Mouse (Mus musculus): ENCODE results near the gene Dcxr. TPM values are rescaled to one million over a fixed set of nuclear protein-coding genes. Genes with fewer than 3 reads are reported as not detected.

Gene Dcxr
- polyA plus RNA-seq, 1 experiment from 2014 or later = 11.8 TPM

DNA sequence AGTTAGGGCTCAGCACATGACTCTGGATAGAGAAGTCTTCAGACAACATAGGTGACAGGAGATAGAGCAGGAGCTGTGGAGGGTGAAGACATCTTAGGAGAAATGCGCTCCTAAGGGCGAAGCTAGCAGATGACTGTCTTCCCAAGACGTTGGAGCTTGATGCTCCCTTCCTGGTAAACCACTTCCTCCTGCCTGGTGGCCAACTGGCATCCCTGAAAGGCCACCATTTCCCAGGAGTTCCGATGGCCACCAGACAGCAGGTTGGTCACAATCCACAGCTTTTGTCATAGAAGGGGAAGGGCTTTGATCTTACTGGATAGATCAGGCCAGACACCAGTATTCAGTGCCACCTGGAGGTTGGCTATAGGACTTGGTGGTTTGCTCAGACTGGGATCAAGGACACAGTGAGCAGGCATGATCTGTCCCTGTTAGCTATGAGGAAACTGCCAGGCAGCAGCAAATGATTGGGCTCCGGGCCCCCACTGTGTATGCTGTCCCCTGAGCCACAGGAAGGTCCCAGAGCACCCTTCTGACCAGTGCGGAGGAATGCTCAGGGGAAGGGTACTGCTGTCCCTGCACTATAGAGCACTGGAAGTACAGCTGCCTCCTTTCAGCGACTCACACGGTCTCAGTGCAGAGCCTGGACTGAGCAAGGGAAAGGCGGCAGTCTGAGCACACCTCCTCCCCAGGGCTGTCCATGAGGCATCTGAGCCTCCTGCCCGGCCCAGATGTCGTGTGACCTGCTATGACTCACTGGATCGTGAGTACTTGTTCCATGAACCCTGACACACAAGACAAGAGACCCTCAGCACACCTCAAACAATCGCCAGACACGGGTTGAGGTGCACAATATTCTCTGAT is 35.0 kb upstream of the Dcxr start:
- H3K36me3 ChIP-seq (ENCODE audit: control insufficient read depth, insufficient read depth, low read length) = no peaks in the 10 kb centered on the region
- no peak overlapping the region for H3K4me3 ChIP-seq (ENCODE audit: low read depth, low read length)
- H3K4me2 ChIP-seq (ENCODE audit: low read depth, low read length, severe bottlenecking) = no peak overlapping the region
- no peak overlapping the region for H3K9ac ChIP-seq (ENCODE audit: low read length)
- 71% methylated on average over 14 of the region's 14 CpGs for WGBS
- DNase-seq (ENCODE audit: low spot score) (no peak), ATAC-seq (replicated peaks; ENCODE audit: low FRiP score) (no peak)
- 0 out of 2 replicates have a peak, but pooled peaks cover 2% of the 10 kb centered on the region for H3K27me3 ChIP-seq (ENCODE audit: control insufficient read depth, insufficient read depth, low read length)
- H3K4me1 ChIP-seq (replicated peaks; ENCODE audit: control insufficient read depth, insufficient read depth, low read length) = no peaks in the 10 kb centered on the region
- no peak overlapping the region for H3K27ac ChIP-seq (ENCODE audit: low read depth, low read length)
- H3K9me3 ChIP-seq (ENCODE audit: control insufficient read depth, low read length) = no peaks in the 10 kb centered on the region; the same call in 1 of the 2 replicates

DNA sequence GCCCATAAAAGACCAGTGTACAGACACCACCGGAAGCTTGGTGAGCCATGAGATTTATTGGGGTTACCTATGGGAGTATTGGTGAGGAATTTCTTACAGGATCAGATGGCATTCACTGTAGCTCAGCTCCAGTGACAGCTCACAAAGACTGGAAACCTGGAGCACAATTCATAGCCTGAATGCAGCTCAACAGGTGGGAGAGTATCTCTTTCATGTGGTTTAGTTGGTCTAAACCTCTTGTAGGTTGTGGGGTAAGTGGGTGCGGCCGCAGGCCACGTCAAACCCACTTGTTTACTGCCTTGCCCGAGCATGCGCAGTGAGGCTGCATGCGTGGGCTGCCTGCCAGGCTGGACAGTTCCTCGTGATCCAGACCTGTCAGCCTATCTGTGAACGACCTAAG is 33.2 kb upstream of the Dcxr start:
- Histone ChIP-seq H3K9me3 (ENCODE audit: control insufficient read depth, low read length) (no peaks in the 10 kb centered on the region; the same call in 1 of the 2 replicates), H3K4me3 (ENCODE audit: low read depth, low read length) (no peak overlapping the region), H3K27me3 (ENCODE audit: control insufficient read depth, insufficient read depth, low read length) (0 out of 2 replicates have a peak, but pooled peaks cover 2% of the 10 kb centered on the region), H3K27ac (ENCODE audit: low read depth, low read length) (no peak overlapping the region), H3K36me3 (ENCODE audit: control insufficient read depth, insufficient read depth, low read length) (no peaks in the 10 kb centered on the region), H3K9ac (ENCODE audit: low read length) (no peak overlapping the region), H3K4me1 (replicated peaks; ENCODE audit: control insufficient read depth, insufficient read depth, low read length) (no peaks in the 10 kb centered on the region), H3K4me2 (ENCODE audit: low read depth, low read length, severe bottlenecking) (no peak overlapping the region)
- 93% methylated on average over 8 of the region's 9 CpGs for WGBS
- ATAC-seq (replicated peaks; ENCODE audit: low FRiP score) = no peak
- no peak for DNase-seq (ENCODE audit: low spot score)

DNA sequence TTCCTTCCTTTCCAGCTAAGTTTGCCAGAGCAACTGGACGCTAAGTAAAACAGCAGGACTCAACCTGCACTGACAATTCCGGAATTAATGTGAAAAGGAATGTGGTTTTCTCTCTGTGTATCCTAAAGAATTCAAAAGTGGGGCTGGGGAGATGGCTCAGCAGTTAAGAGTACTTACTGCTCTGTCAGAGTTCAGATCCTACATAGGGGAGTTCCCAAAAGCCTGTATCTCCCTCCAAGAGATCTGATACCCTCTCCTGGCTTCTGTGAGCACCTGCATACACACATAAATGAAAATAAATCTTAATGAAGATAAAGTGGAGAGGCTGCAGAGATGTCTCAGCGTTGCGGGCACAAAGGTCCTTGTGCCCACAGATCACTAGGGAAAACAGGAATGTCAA is 24.5 kb upstream of the Dcxr start:
- Histone ChIP-seq H3K27ac (ENCODE audit: low read depth, low read length) (no peak overlapping the region), H3K9ac (ENCODE audit: low read length) (no peak overlapping the region), H3K4me2 (ENCODE audit: low read depth, low read length, severe bottlenecking) (no peak overlapping the region), H3K27me3 (ENCODE audit: control insufficient read depth, insufficient read depth, low read length) (no peaks in the 10 kb centered on the region), H3K4me1 (replicated peaks; ENCODE audit: control insufficient read depth, insufficient read depth, low read length) (no peaks in the 10 kb centered on the region), H3K9me3 (ENCODE audit: control insufficient read depth, low read length) (no peaks in the 10 kb centered on the region), H3K4me3 (ENCODE audit: low read depth, low read length) (no peak overlapping the region), H3K36me3 (ENCODE audit: control insufficient read depth, insufficient read depth, low read length) (no peaks in the 10 kb centered on the region)
- ATAC-seq (replicated peaks; ENCODE audit: low FRiP score) (no peak), DNase-seq (ENCODE audit: low spot score) (no peak)
- 78% methylated on average over 4 of the region's 4 CpGs for WGBS

DNA sequence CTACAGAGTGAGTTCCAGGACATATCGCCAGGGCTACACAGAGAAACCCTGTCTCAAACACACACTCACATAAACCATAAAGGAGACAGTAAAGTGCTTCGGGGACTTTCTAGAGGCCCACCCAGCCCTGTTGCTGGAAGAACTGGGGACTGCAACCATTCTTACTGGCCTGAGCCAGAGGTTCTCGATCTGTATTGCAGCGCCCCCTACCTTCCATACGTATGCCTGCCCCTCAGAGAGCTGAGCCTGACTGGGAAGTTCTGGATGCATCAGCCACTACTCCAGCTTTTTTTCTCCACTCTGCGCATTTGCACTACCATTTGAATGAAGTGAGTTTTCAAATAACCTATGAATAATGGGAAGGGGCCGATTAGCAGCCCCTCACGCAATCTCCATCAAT is 22.3 kb upstream of the Dcxr start:
- 63% methylated on average over 8 of the region's 8 CpGs for WGBS
- Histone ChIP-seq H3K4me1 (replicated peaks; ENCODE audit: control insufficient read depth, insufficient read depth, low read length) (no peaks in the 10 kb centered on the region), H3K36me3 (ENCODE audit: control insufficient read depth, insufficient read depth, low read length) (no peaks in the 10 kb centered on the region), H3K9ac (ENCODE audit: low read length) (no peak overlapping the region), H3K27ac (ENCODE audit: low read depth, low read length) (no peak overlapping the region), H3K27me3 (ENCODE audit: control insufficient read depth, insufficient read depth, low read length) (no peaks in the 10 kb centered on the region), H3K4me2 (ENCODE audit: low read depth, low read length, severe bottlenecking) (no peak overlapping the region), H3K4me3 (ENCODE audit: low read depth, low read length) (no peak overlapping the region), H3K9me3 (ENCODE audit: control insufficient read depth, low read length) (no peaks in the 10 kb centered on the region)
- DNase-seq (ENCODE audit: low spot score) (no peak), ATAC-seq (replicated peaks; ENCODE audit: low FRiP score) (no peak)

DNA sequence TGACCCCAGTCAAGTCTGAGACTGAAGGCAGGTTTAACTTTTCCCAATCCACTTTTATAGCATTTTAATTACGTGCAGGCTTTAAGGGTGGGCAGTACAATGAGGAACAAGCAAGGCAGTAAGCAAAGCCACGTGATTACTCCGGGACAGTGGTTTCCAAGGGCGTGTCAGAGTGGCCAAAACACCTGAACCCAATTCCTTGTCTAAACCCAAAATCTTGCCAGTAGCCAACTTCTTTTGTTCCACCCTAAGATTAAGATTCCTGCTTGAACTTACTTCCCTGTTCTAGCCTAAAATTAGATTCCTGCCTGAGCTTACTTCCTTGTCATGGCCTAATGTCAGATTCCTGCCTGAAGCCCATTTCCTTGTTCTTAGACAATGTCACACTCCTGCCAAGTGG is 20.9 kb upstream of the Dcxr start:
- ATAC-seq (replicated peaks; ENCODE audit: low FRiP score) = no peak
- Histone ChIP-seq H3K27ac (ENCODE audit: low read depth, low read length) (no peak overlapping the region), H3K9me3 (ENCODE audit: control insufficient read depth, low read length) (no peaks in the 10 kb centered on the region), H3K27me3 (ENCODE audit: control insufficient read depth, insufficient read depth, low read length) (no peaks in the 10 kb centered on the region), H3K36me3 (ENCODE audit: control insufficient read depth, insufficient read depth, low read length) (no peaks in the 10 kb centered on the region), H3K4me3 (ENCODE audit: low read depth, low read length) (no peak overlapping the region), H3K4me1 (replicated peaks; ENCODE audit: control insufficient read depth, insufficient read depth, low read length) (no peaks in the 10 kb centered on the region), H3K4me2 (ENCODE audit: low read depth, low read length, severe bottlenecking) (no peak overlapping the region), H3K9ac (ENCODE audit: low read length) (no peak overlapping the region)
- DNase-seq (ENCODE audit: low spot score) = no peak
- 85% methylated on average over 4 of the region's 4 CpGs for WGBS

DNA sequence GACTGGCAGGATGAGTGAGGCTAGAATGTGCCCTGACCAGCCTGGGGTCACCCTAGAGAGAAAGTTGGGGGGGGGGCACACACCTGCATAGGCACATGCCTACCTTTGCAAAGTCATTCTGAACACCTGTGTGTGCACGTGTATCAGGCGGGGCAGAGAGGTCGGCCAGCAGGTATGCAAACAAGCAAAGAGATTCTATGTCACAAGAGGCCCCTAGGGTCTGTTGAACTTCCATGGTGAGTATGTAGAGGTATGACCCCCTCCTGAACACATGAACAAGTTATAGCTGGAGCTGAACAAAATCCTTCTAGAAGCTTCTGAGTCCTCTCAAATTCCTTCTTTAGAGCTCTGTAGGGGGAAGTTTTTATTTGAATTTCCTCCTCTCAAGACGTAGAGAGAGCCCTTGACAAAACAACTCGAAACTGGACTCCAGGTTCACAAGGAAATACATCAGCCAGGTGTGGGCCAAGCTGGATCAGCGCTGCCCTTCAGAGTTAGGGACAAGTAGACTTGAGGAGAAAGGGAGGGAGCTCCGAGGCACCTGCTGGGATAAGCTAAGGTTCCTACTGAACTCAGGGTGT is 17.1 kb upstream of the Dcxr start:
- ATAC-seq (replicated peaks; ENCODE audit: low FRiP score) = no peak
- 77% methylated on average over 7 of the region's 7 CpGs for WGBS
- H3K4me2 ChIP-seq (ENCODE audit: low read depth, low read length, severe bottlenecking) = no peak overlapping the region
- no peaks in the 10 kb centered on the region for H3K27me3 ChIP-seq (ENCODE audit: control insufficient read depth, insufficient read depth, low read length)
- H3K9me3 ChIP-seq (ENCODE audit: control insufficient read depth, low read length) = no peaks in the 10 kb centered on the region
- no peaks in the 10 kb centered on the region for H3K4me1 ChIP-seq (replicated peaks; ENCODE audit: control insufficient read depth, insufficient read depth, low read length)
- H3K4me3 ChIP-seq (ENCODE audit: low read depth, low read length) = no peak overlapping the region
- H3K36me3 ChIP-seq (ENCODE audit: control insufficient read depth, insufficient read depth, low read length) = no peaks in the 10 kb centered on the region
- DNase-seq (ENCODE audit: low spot score) = no peak
- no peak overlapping the region for H3K9ac ChIP-seq (ENCODE audit: low read length)
- H3K27ac ChIP-seq (ENCODE audit: low read depth, low read length) = no peak overlapping the region

DNA sequence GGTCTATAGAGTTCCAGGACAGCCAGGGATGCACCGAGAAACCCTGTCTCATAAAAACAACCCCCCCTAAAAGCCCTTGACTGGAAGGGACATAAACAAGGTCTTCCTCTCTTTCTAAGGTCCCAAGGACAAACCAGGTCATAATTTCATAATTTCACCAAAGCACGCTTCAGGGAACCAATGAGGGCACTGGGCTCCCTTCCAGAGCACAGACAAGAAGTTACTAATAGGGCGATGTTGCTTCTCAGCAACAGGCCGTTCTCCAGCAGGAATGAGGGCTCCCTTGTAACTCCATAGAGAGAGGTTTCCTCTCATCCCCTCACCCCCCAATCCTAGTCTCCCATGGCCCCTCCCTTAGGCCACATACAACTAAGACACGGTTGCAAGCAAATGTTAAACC is 13.9 kb upstream of the Dcxr start:
- DNase-seq (ENCODE audit: low spot score) (no peak), ATAC-seq (replicated peaks; ENCODE audit: low FRiP score) (no peak)
- Histone ChIP-seq H3K36me3 (ENCODE audit: control insufficient read depth, insufficient read depth, low read length) (no peaks in the 10 kb centered on the region), H3K9me3 (ENCODE audit: control insufficient read depth, low read length) (no peaks in the 10 kb centered on the region), H3K27me3 (ENCODE audit: control insufficient read depth, insufficient read depth, low read length) (no peaks in the 10 kb centered on the region), H3K4me1 (replicated peaks; ENCODE audit: control insufficient read depth, insufficient read depth, low read length) (no peaks in the 10 kb centered on the region), H3K27ac (ENCODE audit: low read depth, low read length) (no peak overlapping the region), H3K4me3 (ENCODE audit: low read depth, low read length) (no peak overlapping the region), H3K4me2 (ENCODE audit: low read depth, low read length, severe bottlenecking) (no peak overlapping the region), H3K9ac (ENCODE audit: low read length) (no peak overlapping the region)
- 91% methylated on average over 5 of the region's 5 CpGs for WGBS

DNA sequence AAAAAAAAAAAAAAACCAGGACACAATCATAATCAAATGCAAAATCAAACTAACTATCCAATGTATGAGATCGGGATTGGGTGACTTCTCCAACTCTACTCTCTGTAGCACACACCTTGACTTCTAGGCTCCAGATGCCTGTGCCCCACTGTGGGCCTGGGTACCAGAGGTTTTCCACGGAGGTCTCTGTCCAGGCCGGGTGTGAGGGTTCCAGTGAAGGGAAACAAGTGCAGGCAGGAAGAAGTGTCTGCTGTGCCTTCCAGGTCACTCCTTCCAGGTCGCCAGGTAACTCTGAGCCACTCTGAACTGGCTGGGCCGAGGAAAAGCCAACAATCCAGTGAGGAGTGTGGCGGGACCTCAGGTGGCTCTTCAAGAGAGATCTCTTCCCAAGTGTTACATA is 9.3 kb upstream of the Dcxr start:
- H3K4me3 ChIP-seq (ENCODE audit: low read depth, low read length) = no peak overlapping the region
- H3K4me2 ChIP-seq (ENCODE audit: low read depth, low read length, severe bottlenecking) = no peak overlapping the region
- H3K4me1 ChIP-seq (replicated peaks; ENCODE audit: control insufficient read depth, insufficient read depth, low read length) = no peaks in the 10 kb centered on the region
- no peak overlapping the region for H3K27ac ChIP-seq (ENCODE audit: low read depth, low read length)
- no peaks in the 10 kb centered on the region for H3K36me3 ChIP-seq (ENCODE audit: control insufficient read depth, insufficient read depth, low read length)
- no peak for DNase-seq (ENCODE audit: low spot score)
- WGBS = 79% methylated on average over 6 of the region's 6 CpGs
- no peak overlapping the region for H3K9ac ChIP-seq (ENCODE audit: low read length)
- H3K9me3 ChIP-seq (ENCODE audit: control insufficient read depth, low read length) = no peaks in the 10 kb centered on the region
- H3K27me3 ChIP-seq (ENCODE audit: control insufficient read depth, insufficient read depth, low read length) = no peaks in the 10 kb centered on the region
- ATAC-seq (replicated peaks; ENCODE audit: low FRiP score) = no peak

DNA sequence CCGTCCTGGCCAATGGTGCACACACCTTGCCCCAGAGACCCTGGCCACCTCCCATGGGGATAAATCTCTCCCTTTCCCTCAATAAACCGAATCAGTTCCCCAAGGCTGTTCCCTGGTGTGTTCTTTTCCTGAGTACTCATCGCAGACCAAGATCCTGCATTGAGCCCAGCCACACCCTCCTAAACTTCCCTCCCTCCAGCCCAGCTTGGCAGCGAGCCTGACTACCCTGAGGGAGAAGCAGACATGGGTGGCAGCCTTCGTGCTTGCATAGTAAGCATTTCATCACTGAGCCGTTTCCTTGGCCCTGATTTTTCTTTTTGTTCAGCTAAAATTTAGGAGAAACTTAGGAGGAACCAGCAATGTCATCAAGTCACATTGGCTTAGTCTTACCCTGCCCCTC is 6.4 kb upstream of the Dcxr start:
- Histone ChIP-seq H3K9ac (ENCODE audit: low read length) (no peak overlapping the region), H3K27ac (ENCODE audit: low read depth, low read length) (no peak overlapping the region), H3K4me2 (ENCODE audit: low read depth, low read length, severe bottlenecking) (no peak overlapping the region), H3K36me3 (ENCODE audit: control insufficient read depth, insufficient read depth, low read length) (no peaks in the 10 kb centered on the region), H3K4me3 (ENCODE audit: low read depth, low read length) (no peak overlapping the region), H3K9me3 (ENCODE audit: control insufficient read depth, low read length) (no peaks in the 10 kb centered on the region), H3K27me3 (ENCODE audit: control insufficient read depth, insufficient read depth, low read length) (no peaks in the 10 kb centered on the region; the same call in 1 of the 2 replicates), H3K4me1 (replicated peaks; ENCODE audit: control insufficient read depth, insufficient read depth, low read length) (no peaks in the 10 kb centered on the region; the same call in 1 of the 2 replicates)
- 78% methylated on average over 6 of the region's 6 CpGs for WGBS
- ATAC-seq (replicated peaks; ENCODE audit: low FRiP score) (no peak), DNase-seq (ENCODE audit: low spot score) (no peak)

All from forebrain, embryonic 11.5 days (tissue).